Mouse (Mus musculus) forebrain, postnatal 0 days (tissue): ENCODE data around the gene Zfp710. TPM values are rescaled to one million over a fixed set of nuclear protein-coding genes. Genes with fewer than 3 reads are reported as not detected.

Source experiments
- ATAC-seq: fragments of 200-750 bp; cut with Nextera tagmentation; 2 replicates; pipeline ENCODE4 v1.8.0; 2017; ENCODE audit warnings: mild to moderate bottlenecking, moderate library complexity
- DNase-seq: peaks from one replicate; pipeline ENCODE4 v3.0.0-alpha.2; 2015
- H3K27ac ChIP-seq: fragments of 300-500 bp; sonication (generic); 2 replicates; pipeline ENCODE4 v1.5.1; 2014; ENCODE audit warnings: low read depth, mild to moderate bottlenecking, antibody characterized with exemption, low read length, moderate library complexity, mixed read lengths
- H3K27me3 ChIP-seq: fragments of 300-500 bp; sonication (generic); 2 replicates; pipeline ENCODE4 v1.6.1; 2014; ENCODE audit warnings: mild to moderate bottlenecking, low read length, mixed read lengths; ENCODE audit not compliant: insufficient read depth
- H3K36me3 ChIP-seq: fragments of 300-500 bp; sonication (generic); 2 replicates; pipeline ENCODE4 v1.6.1; 2014; ENCODE audit warnings: mild to moderate bottlenecking, moderate library complexity; ENCODE audit not compliant: insufficient read depth
- H3K4me1 ChIP-seq: fragments of 300-500 bp; sonication (generic); 2 replicates; pipeline ENCODE4 v1.6.1; 2014; ENCODE audit warnings: antibody characterized with exemption; ENCODE audit not compliant: insufficient read depth
- H3K4me2 ChIP-seq: fragments of 300-500 bp; sonication (generic); 2 replicates; pipeline ENCODE4 v1.6.1; 2014; ENCODE audit warnings: low read depth, mild to moderate bottlenecking, moderate library complexity
- H3K4me3 ChIP-seq: fragments of 300-500 bp; sonication (generic); 2 replicates; pipeline ENCODE4 v1.5.1; 2014; ENCODE audit warnings: low read depth, low read length, mixed read lengths
- H3K9ac ChIP-seq: fragments of 300-500 bp; sonication (generic); 2 replicates; pipeline ENCODE4 v1.6.1; 2014; ENCODE audit warnings: mild to moderate bottlenecking
- H3K9me3 ChIP-seq: fragments of 300-500 bp; sonication (generic); 2 replicates; pipeline ENCODE4 v1.6.1; 2016; ENCODE audit warnings: low read length
- CTCF ChIP-seq: sonication (generic); IDR thresholded peaks from 2 replicates; pipeline ENCODE4 v1.5.1; 2016; ENCODE audit warnings: antibody characterized with exemption, control low read depth, low read depth
- WGBS: fragments of 180-500 bp; shearing (Covaris S2); extraction: QIAGEN DNeasy Blood & Tissue Kit; methylation state at CpG from one replicate; pipeline ENCODE4 v1.1.7; 2014; 5-methylcytosine and 5-hydroxymethylcytosine counted together
- polyA plus RNA-seq: library from polyadenylated mRNA; unstranded; fragments of >200 nt; fragmentation: Nextera tagmentation; extraction: Ambion mirVana; gene quantifications from 2 replicates; pipeline ENCODE4 v1.2.1, GENCODE M21; 2015
- total RNA-seq: library from RNA; depleted of rRNA; stranded (reverse); fragments of >200 nt; gene quantifications from 2 replicates; pipeline ENCODE4 v1.2.3, GENCODE M21; 2014

Gene Zfp710
- total and polyA plus RNA-seq, 2 experiments from 2014 or later, result 12.3 to 30.6 TPM

- H3K27ac ChIP-seq, result no peak overlapping the region
- H3K4me1 ChIP-seq, result no peaks in the 10 kb centered on the region
- H3K27me3 ChIP-seq, result no peaks in the 10 kb centered on the region
- DNase-seq (peak; percentile 24), ATAC-seq (peak; percentile 68)
- H3K4me2 ChIP-seq, result no peak overlapping the region
- H3K9ac ChIP-seq, result no peak overlapping the region
- H3K4me3 ChIP-seq, result no peak overlapping the region
- peaks cover 35% of the 10 kb centered on the region for H3K36me3 ChIP-seq
- no peak for TF ChIP-seq CTCF
- 48% methylated on average over 3 of the region's 3 CpGs for WGBS
- no peaks in the 10 kb centered on the region for H3K9me3 ChIP-seq
Observed at GRCm38 (mm10) chr7:80103335-80103734, 78.7 kb downstream of the Zfp710 start.

- H3K9ac ChIP-seq, result no peak overlapping the region
- H3K4me1 ChIP-seq, result no peaks in the 10 kb centered on the region
- no peak for TF ChIP-seq CTCF
- H3K9me3 ChIP-seq, result no peaks in the 10 kb centered on the region
- DNase-seq (no peak), ATAC-seq (no peak)
- 93% methylated on average over 4 of the region's 4 CpGs for WGBS
- H3K4me2 ChIP-seq, result no peak overlapping the region
- no peak overlapping the region for H3K4me3 ChIP-seq
- H3K27me3 ChIP-seq, result no peaks in the 10 kb centered on the region
- H3K36me3 ChIP-seq, result peaks cover 10% of the 10 kb centered on the region
- no peak overlapping the region for H3K27ac ChIP-seq
Observed at GRCm38 (mm10) chr7:80105637-80106390, 81.2 kb downstream of the Zfp710 start.

- WGBS, result 100% methylated on average over 1 of the region's 1 CpGs
- no peak for ATAC-seq
- peaks cover 4% of the 10 kb centered on the region; the same call in 1 of the 2 replicates for H3K36me3 ChIP-seq
Observed at GRCm38 (mm10) chr7:80106441-80106840, 81.8 kb downstream of the Zfp710 start.

GRCm38 (mm10) chr7:80111066-80112045 is 86.7 kb downstream of the Zfp710 start:
- no peaks in the 10 kb centered on the region for H3K36me3 ChIP-seq
- H3K4me3 ChIP-seq, result no peak overlapping the region
- no peaks in the 10 kb centered on the region for H3K9me3 ChIP-seq
- no peaks in the 10 kb centered on the region for H3K27me3 ChIP-seq
- no peak overlapping the region for H3K4me2 ChIP-seq
- ATAC-seq (no peak), DNase-seq (peak; percentile 32)
- no peak overlapping the region for H3K27ac ChIP-seq
- TF ChIP-seq CTCF, result no peak
- H3K4me1 ChIP-seq, result peaks cover 3% of the 10 kb centered on the region; the same call in 1 of the 2 replicates
- 50% methylated on average over 9 of the region's 9 CpGs for WGBS
- no peak overlapping the region for H3K9ac ChIP-seq

More at GRCm38 (mm10) chr7:80106441-80106840, 81.8 kb downstream of the Zfp710 start:
- no peak overlapping the region for H3K9ac ChIP-seq
- H3K4me3 ChIP-seq, result no peak overlapping the region
- no peaks in the 10 kb centered on the region for H3K9me3 ChIP-seq
- no peaks in the 10 kb centered on the region for H3K4me1 ChIP-seq
- no peak overlapping the region for H3K4me2 ChIP-seq
- no peak for DNase-seq
- no peak for TF ChIP-seq CTCF
- no peak overlapping the region for H3K27ac ChIP-seq
- H3K27me3 ChIP-seq, result no peaks in the 10 kb centered on the region

- peaks cover 3% of the 10 kb centered on the region; the same call in 1 of the 2 replicates for H3K4me1 ChIP-seq
- no peaks in the 10 kb centered on the region for H3K27me3 ChIP-seq
- ATAC-seq (peak; percentile 0; the same call in 1 of the 2 replicates), DNase-seq (no peak)
- WGBS, result 4% methylated on average over 10 of the region's 10 CpGs
- no peak for TF ChIP-seq CTCF
- H3K27ac ChIP-seq, result peak overlapping the region; percentile 98
- no peaks in the 10 kb centered on the region for H3K36me3 ChIP-seq
- H3K4me2 ChIP-seq, result peak overlapping the region; percentile 83
- no peaks in the 10 kb centered on the region for H3K9me3 ChIP-seq
- peak overlapping the region; percentile 97 for H3K9ac ChIP-seq
- H3K4me3 ChIP-seq, result peak overlapping the region; percentile 81
Observed at GRCm38 (mm10) chr7:80113989-80114388, 89.4 kb downstream of the Zfp710 start.

GRCm38 (mm10) chr7:80114451-80115223 is 90.0 kb downstream of the Zfp710 start:
- no peaks in the 10 kb centered on the region for H3K36me3 ChIP-seq
- H3K27ac ChIP-seq, result peak overlapping the region; percentile 98
- no peaks in the 10 kb centered on the region for H3K9me3 ChIP-seq
- peak overlapping the region; percentile 81 for H3K4me3 ChIP-seq
- peak overlapping the region; percentile 83 for H3K4me2 ChIP-seq
- DNase-seq (peak; percentile 83), ATAC-seq (peak; percentile 84)
- TF ChIP-seq CTCF, result no peak; the same call in 1 of the 2 replicates
- WGBS, result 5% methylated on average over 34 of the region's 52 CpGs
- H3K27me3 ChIP-seq, result no peaks in the 10 kb centered on the region
- peaks cover 3% of the 10 kb centered on the region; the same call in 1 of the 2 replicates for H3K4me1 ChIP-seq
- H3K9ac ChIP-seq, result peak overlapping the region; percentile 97
